Mouse (Mus musculus): ENCODE data around the gene Hectd2. TPM values are rescaled to one million over a fixed set of nuclear protein-coding genes. Genes with fewer than 3 reads are reported as not detected.

The Hectd2 gene
- polyA plus RNA-seq, 1 experiment from 2014 or later, result 1.8 TPM

DNA sequence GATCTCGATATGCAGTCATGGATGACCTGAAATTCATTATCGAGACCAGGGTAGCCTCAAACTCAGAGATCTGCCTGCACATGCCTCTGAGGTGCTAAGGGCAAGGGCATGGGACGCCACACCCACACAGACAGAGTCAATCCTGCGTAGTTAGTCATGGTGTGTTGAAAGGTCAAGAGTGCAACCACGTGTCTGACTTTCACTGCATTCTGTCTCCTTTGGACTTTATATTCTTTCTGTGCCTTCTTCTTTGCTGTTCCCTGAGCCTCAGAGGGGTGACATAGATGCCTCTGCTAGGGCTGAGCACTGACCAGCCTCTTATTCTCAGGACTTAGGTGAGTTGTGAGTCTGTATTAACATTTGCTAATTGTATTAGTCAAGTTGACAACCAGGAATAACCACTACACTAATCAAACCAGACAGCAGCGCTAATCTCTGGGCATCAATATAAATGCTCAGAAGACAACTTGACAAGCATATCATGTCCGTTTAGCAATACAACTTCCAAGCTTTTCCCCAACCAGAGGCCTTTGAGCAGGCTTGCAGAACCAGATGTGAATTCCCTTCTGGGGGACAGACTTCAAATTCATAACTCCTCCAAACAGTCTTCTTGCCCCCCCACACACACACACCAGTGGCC, 83.6 kb downstream of the Hectd2 start:
- Histone ChIP-seq H3K36me3 (no peaks in the 10 kb centered on the region), H3K4me1 (no peaks in the 10 kb centered on the region), H3K27me3 (ENCODE audit: low read depth, poor library complexity, severe bottlenecking) (no peaks in the 10 kb centered on the region), H3K9me3 (replicated peaks) (no peaks in the 10 kb centered on the region), H3K27ac (no peak overlapping the region), H3K4me3 (no peak overlapping the region)
- WGBS, result 81% methylated on average over 7 of the region's 7 CpGs
- DNase-seq (ENCODE audit: low spot score), result no peak

DNA sequence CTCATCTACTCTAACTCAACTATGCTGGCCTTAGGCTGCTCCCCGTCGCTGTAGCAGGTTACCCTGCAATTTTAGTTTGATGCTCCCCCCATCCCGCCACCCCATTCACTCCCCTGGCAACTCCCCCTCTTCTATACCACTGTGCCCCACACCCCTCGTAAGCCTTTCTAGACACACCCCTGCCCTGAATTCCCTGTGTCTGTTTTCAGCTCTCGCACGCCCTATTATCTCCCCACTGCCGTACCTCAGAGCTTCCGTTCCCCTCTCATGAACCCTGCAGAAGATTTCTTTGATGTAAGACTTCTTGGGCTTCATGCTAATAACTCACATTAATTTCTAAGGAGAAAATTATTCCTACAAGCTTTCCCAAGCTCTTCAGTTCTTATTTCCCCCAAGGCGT, 84.6 kb downstream of the Hectd2 start:
- H3K27me3 ChIP-seq (ENCODE audit: low read depth, poor library complexity, severe bottlenecking), result no peaks in the 10 kb centered on the region
- no peaks in the 10 kb centered on the region for H3K4me1 ChIP-seq
- no peak overlapping the region for H3K27ac ChIP-seq
- WGBS, result 91% methylated on average over 9 of the region's 9 CpGs
- DNase-seq (ENCODE audit: low spot score), result no peak
- H3K9me3 ChIP-seq (replicated peaks), result no peaks in the 10 kb centered on the region
- H3K4me3 ChIP-seq, result no peak overlapping the region
- H3K36me3 ChIP-seq, result no peaks in the 10 kb centered on the region

DNA sequence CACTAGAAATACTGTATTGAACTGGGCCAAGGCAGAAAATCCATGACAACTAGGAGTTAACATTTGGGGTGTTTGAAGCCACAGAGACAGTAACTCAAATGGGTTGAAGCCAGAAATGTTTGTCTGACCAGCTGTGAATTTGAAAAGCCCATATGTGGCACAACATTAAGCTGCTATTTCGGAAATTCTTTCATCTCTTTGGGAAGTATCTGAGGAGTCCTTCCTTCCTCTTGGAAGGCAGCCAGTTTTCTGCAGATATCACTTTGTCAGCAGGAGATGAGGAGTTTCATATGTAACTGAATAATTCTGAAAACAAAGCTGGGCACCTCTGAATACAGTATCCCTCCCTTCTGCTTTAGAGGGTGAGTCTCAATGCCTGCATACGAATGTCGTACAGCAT, 86.7 kb downstream of the Hectd2 start:
- Histone ChIP-seq H3K27ac (no peak overlapping the region), H3K36me3 (no peaks in the 10 kb centered on the region), H3K4me1 (no peaks in the 10 kb centered on the region), H3K9me3 (replicated peaks) (no peaks in the 10 kb centered on the region), H3K27me3 (ENCODE audit: low read depth, poor library complexity, severe bottlenecking) (no peaks in the 10 kb centered on the region), H3K4me3 (no peak overlapping the region)
- 94% methylated on average over 3 of the region's 3 CpGs for WGBS
- DNase-seq (ENCODE audit: low spot score), result no peak

DNA sequence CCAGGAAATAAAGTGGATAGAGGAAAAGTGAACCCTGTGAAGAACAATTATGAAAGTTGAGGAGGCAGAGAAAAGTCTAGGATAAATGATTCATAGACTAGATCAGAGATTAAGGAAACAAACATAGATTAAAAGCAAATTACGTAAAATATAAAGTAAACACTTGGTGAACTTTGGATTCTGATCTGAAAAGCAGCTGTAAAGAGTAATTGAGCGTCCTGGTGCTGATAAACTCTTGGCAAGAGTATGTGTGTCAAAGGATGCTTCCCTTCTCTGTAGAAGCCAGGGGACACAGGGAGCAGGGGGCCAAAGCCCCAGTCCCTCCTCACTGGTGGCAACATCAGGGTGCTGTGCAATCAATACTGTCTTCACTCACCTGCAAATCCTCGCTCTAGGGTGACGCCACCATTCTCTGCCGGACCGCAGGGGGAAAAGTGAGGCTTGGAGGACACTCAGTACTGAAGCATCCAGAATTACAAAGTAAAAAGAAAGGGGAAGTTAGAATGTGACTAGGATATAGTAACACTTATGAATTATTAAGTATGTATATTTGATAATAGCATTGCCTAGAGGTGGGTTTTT, 91.0 kb downstream of the Hectd2 start:
- no peaks in the 10 kb centered on the region for H3K9me3 ChIP-seq (replicated peaks)
- no peak overlapping the region for H3K27ac ChIP-seq
- no peak overlapping the region for H3K4me3 ChIP-seq
- H3K36me3 ChIP-seq, result no peaks in the 10 kb centered on the region
- WGBS, result 92% methylated on average over 6 of the region's 6 CpGs
- H3K27me3 ChIP-seq (ENCODE audit: low read depth, poor library complexity, severe bottlenecking), result no peaks in the 10 kb centered on the region
- no peaks in the 10 kb centered on the region for H3K4me1 ChIP-seq
- DNase-seq (ENCODE audit: low spot score), result no peak

DNA sequence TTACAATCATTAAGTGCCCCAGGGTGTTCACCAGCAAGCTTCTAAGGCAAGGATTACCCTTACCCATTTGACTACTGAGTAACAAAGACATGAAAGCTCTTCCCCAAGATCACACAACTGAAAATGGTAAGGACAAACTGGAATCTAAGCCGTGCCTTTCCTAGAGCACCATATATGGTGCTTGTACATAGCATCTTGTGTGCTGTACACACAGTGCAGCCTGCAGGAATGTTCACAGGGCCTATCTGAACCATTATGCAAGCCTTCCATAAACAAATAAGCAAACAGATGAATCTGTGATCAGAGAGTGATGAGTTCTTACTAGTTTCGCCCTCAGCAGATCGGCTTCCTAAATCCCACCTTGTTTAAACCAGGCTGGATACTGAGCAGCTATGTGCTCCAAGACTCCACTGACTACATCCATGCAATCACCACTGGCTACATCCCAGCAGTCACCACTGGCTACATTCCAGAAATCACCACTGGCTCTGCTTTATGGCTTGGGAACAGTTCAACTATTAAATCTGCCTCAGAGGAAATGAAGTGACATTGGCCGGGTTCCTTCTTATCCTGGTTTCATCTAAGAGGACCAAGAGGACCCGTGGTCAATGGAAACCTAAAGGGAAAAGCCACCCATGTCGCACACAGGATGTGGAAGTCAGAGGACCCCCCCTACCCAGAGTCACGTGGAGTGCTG, 91.8 kb downstream of the Hectd2 start:
- Histone ChIP-seq H3K27me3 (ENCODE audit: low read depth, poor library complexity, severe bottlenecking) (no peaks in the 10 kb centered on the region), H3K4me1 (no peaks in the 10 kb centered on the region), H3K9me3 (replicated peaks) (no peaks in the 10 kb centered on the region), H3K36me3 (no peaks in the 10 kb centered on the region), H3K27ac (no peak overlapping the region), H3K4me3 (no peak overlapping the region)
- WGBS, result 90% methylated on average over 7 of the region's 7 CpGs
- DNase-seq (ENCODE audit: low spot score), result no peak

DNA sequence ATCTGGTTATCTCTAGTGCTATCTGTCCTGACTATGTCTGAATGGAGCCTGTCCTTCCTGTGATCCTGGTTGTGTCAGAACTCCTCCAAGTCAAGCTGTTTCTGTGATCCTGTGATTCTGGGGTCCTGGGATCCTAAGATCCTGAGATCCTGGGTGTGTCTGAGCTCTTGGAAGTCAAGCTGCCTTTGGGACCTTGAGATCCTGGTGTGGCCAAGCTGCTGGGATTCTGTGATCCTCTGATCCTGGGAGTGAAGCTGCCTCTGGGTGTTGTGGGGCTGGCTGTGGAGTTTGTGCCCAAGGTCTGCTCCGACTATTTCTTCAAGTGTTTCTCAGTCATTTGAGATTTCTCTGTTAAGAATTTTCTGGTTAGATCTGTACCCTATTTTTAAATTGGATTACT, 98.2 kb downstream of the Hectd2 start:
- Histone ChIP-seq H3K9me3 (replicated peaks) (no peaks in the 10 kb centered on the region), H3K4me3 (no peak overlapping the region), H3K36me3 (no peaks in the 10 kb centered on the region), H3K27ac (no peak overlapping the region), H3K4me1 (no peaks in the 10 kb centered on the region), H3K27me3 (ENCODE audit: low read depth, poor library complexity, severe bottlenecking) (no peaks in the 10 kb centered on the region)
- DNase-seq (ENCODE audit: low spot score), result no peak
- WGBS, result 94% methylated on average over 1 of the region's 1 CpGs

DNA sequence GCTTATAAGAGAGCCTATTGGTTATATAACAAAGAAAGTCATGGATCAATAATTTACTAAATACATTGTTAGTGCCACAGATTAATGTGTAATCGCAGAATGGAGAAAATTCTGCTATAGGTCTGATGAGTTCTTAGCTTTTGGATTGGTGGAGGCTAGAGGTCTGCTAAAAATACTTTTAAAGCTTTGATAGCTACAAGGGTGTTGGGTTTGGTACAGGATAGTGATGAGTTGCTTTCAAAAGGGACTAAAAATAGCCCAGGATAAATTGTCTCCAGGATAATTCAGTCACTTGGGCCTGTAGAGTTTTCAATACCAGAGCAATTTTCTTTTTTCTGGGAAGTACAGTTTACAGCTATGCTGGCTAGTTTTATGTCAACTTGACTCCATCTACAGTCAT, 108.3 kb downstream of the Hectd2 start:
- Histone ChIP-seq H3K4me3 (no peak overlapping the region), H3K4me1 (no peaks in the 10 kb centered on the region), H3K36me3 (no peaks in the 10 kb centered on the region), H3K27ac (no peak overlapping the region), H3K27me3 (ENCODE audit: low read depth, poor library complexity, severe bottlenecking) (no peaks in the 10 kb centered on the region), H3K9me3 (replicated peaks) (no peaks in the 10 kb centered on the region)
- WGBS, result 90% methylated on average over 1 of the region's 1 CpGs
- DNase-seq (ENCODE audit: low spot score), result no peak

DNA sequence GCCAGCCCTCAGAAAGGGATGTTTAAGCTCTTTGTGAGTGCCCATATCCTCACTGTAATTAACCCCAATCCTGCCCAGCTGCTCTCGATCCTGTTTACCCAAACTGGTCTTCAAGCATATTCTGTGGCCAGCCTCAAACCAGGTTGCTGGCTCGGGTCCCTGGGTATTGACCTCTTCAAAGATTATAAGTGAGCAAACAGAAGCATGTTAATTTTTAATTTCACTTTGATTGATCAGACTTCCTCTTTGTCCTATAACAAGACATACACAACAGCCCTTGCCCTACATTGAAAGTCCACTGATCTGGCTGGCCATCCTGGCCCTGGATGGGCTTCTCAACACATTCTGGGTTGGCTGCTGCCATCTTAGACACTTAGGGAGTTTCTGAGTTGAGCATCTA, 109.5 kb downstream of the Hectd2 start:
- Histone ChIP-seq H3K27me3 (ENCODE audit: low read depth, poor library complexity, severe bottlenecking) (no peaks in the 10 kb centered on the region), H3K4me3 (no peak overlapping the region), H3K36me3 (no peaks in the 10 kb centered on the region), H3K27ac (no peak overlapping the region), H3K9me3 (replicated peaks) (no peaks in the 10 kb centered on the region), H3K4me1 (no peaks in the 10 kb centered on the region)
- DNase-seq (ENCODE audit: low spot score), result no peak
- WGBS, result 83% methylated on average over 2 of the region's 2 CpGs

DNA sequence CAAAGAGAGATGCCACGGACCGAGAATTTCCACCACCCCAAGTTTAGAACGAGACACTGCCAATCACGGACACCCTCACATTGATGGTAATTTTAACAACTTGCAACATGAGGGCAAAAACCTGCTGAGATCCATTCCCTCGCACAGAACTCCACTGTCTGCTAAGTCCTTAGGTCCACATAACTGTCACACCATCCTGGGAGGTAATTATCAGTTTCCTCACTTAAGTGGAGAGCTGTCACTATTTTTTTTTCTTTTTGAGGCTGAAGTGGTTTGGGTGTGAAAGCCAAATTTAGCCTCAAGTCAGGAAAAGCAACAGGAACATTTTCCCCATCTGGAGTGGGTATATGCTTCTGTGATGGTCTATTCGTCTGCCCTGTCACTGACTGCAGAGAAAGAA, 110.0 kb downstream of the Hectd2 start:
- H3K4me1 ChIP-seq, result no peaks in the 10 kb centered on the region
- 84% methylated on average over 6 of the region's 6 CpGs for WGBS

DNA sequence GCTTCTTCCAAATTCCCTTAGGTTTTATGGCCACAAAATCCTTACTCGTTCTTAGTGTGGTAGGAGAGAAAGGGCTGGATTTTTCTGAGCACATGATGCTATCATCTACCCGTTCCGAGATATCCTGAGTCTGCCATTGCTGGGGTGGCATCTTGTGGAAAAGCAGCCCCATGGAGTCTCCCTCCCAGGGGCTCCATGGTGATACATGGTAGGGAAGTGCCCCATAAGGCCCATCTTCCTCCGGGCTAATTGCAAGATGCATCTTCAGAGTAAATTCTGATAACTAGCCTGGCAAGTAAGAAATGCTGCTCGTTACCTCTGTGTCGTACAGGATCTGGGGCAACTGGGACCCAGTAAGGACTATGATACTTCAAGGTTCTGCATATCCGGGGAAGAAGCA, 110.8 kb downstream of the Hectd2 start:
- Histone ChIP-seq H3K36me3 (no peaks in the 10 kb centered on the region), H3K4me3 (no peak overlapping the region), H3K27me3 (ENCODE audit: low read depth, poor library complexity, severe bottlenecking) (no peaks in the 10 kb centered on the region), H3K9me3 (replicated peaks) (no peaks in the 10 kb centered on the region), H3K4me1 (0 out of 2 replicates have a peak, but pooled peaks cover 4% of the 10 kb centered on the region), H3K27ac (no peak overlapping the region)
- 88% methylated on average over 7 of the region's 7 CpGs for WGBS
- DNase-seq (ENCODE audit: low spot score), result no peak

More for the DNA sequence above, 110.0 kb downstream of the Hectd2 start:
- H3K4me3 ChIP-seq, result no peak overlapping the region
- DNase-seq (ENCODE audit: low spot score), result no peak
- no peaks in the 10 kb centered on the region for H3K9me3 ChIP-seq (replicated peaks)
- H3K36me3 ChIP-seq, result no peaks in the 10 kb centered on the region
- H3K27ac ChIP-seq, result no peak overlapping the region
- H3K27me3 ChIP-seq (ENCODE audit: low read depth, poor library complexity, severe bottlenecking), result no peaks in the 10 kb centered on the region

DNA sequence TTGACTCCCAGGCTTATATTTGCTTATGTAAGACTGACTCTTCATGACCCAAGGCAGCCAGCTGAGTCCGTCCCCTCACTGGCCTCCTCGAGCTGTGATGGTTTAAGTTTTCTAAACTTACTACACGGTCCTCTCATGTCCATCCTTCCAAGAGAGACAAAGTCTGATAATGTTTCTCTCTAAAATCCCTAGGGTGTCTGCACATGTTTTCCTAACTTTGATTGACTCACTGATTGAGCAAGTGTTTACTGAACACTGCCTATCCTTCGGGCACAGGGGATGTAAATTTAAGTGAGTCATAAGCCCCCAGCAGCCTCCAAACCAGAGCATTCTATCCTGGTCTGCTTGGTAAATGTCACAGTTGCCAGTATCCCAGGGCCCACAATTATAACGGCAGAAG, 111.2 kb downstream of the Hectd2 start:
- DNase-seq (ENCODE audit: low spot score), result no peak
- WGBS, result 76% methylated on average over 5 of the region's 5 CpGs
- Histone ChIP-seq H3K4me3 (no peak overlapping the region), H3K36me3 (no peaks in the 10 kb centered on the region), H3K4me1 (0 out of 2 replicates have a peak, but pooled peaks cover 5% of the 10 kb centered on the region), H3K27me3 (ENCODE audit: low read depth, poor library complexity, severe bottlenecking) (no peaks in the 10 kb centered on the region), H3K27ac (no peak overlapping the region), H3K9me3 (replicated peaks) (no peaks in the 10 kb centered on the region)

DNA sequence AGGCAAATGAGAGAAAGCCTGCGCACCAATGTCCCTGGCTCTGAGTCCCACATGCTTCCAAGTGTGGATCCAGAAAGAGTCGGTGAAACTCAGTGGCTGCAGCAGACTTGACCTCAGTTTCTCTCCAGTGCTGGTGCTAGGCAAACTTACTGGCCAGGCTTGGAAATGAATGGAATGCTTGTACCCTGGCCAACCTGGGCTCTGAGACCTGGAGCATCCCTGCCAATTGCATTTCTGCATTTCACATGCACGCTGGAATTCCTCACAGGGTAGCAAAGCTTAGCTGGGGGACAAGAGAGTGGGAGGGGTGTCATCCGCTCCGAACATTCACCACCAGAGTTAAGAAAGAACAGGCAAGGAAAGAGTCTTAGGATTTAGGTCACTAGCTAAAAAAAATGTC, 112.0 kb downstream of the Hectd2 start:
- H3K27me3 ChIP-seq (ENCODE audit: low read depth, poor library complexity, severe bottlenecking), result no peaks in the 10 kb centered on the region
- no peak overlapping the region for H3K4me3 ChIP-seq
- DNase-seq (ENCODE audit: low spot score), result no peak
- no peaks in the 10 kb centered on the region for H3K9me3 ChIP-seq (replicated peaks)
- 91% methylated on average over 5 of the region's 5 CpGs for WGBS
- no peaks in the 10 kb centered on the region for H3K36me3 ChIP-seq
- no peak overlapping the region for H3K27ac ChIP-seq
- 0 out of 2 replicates have a peak, but pooled peaks cover 5% of the 10 kb centered on the region for H3K4me1 ChIP-seq

DNA sequence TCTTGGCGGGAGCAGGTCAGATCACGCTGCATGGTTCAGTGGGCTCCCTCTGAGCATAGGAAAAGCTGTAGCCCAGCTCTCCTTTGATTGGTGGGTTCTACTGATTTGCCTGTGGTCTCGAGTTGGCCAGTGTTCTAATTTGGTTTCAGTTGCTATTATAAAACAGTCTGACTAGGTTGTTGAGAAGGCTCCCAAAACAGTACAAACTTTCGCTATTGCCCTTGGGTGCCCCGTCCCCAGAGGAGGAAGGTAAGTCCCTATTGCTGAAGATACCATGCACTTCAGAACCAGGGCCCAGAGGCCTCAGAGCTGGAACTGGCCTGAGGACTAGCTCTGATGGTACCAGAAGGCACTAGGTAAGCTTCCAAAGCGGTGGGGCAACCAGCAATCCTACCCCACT, 112.9 kb downstream of the Hectd2 start:
- DNase-seq (ENCODE audit: low spot score), result no peak
- no peak overlapping the region for H3K4me3 ChIP-seq
- WGBS, result 92% methylated on average over 6 of the region's 6 CpGs
- no peaks in the 10 kb centered on the region for H3K9me3 ChIP-seq (replicated peaks)
- no peak overlapping the region for H3K27ac ChIP-seq
- no peaks in the 10 kb centered on the region for H3K27me3 ChIP-seq (ENCODE audit: low read depth, poor library complexity, severe bottlenecking)
- H3K4me1 ChIP-seq, result 0 out of 2 replicates have a peak, but pooled peaks cover 5% of the 10 kb centered on the region
- no peaks in the 10 kb centered on the region for H3K36me3 ChIP-seq

Measured in limb, embryonic 10.5 days (tissue).